Mouse (Mus musculus) heart, adult 8-10 months (tissue): ENCODE measurements around the gene Sdsl. TPM values are rescaled to one million over a fixed set of nuclear protein-coding genes. Genes with fewer than 3 reads are reported as not detected.

Experiments
- DNase-seq: peaks from one replicate; pipeline ENCODE4 v3.0.0; 2022; ENCODE audit warnings: low spot score
- total RNA-seq, 4 experiments: library from RNA; stranded (reverse); gene quantifications; 2 replicates each; pipeline ENCODE4 v1.2.4; 2022

Sdsl gene
- total RNA-seq, 4 experiments from 2014 or later: 8.6 to 11.4 (median 9.5) TPM

GRCm38 (mm10) chr5:120429692-120430091 lies 42.9 kb downstream of the Sdsl start:
- DNase-seq: no peak

GRCm38 (mm10) chr5:120428990-120429389 lies 43.6 kb downstream of the Sdsl start:
- DNase-seq: no peak

GRCm38 (mm10) chr5:120428189-120428838 lies 44.3 kb downstream of the Sdsl start:
- no peak for DNase-seq

GRCm38 (mm10) chr5:120427451-120427938 lies 45.1 kb downstream of the Sdsl start:
- DNase-seq: no peak

- no peak for DNase-seq
Measured at GRCm38 (mm10) chr5:120426572-120426971, 46.0 kb downstream of the Sdsl start.

- DNase-seq: no peak
Measured at GRCm38 (mm10) chr5:120425711-120426110, 46.9 kb downstream of the Sdsl start.

GRCm38 (mm10) chr5:120424657-120425056 lies 48.0 kb downstream of the Sdsl start:
- no peak for DNase-seq

GRCm38 (mm10) chr5:120424039-120424438 lies 48.6 kb downstream of the Sdsl start:
- peak; percentile 29 for DNase-seq

- DNase-seq: no peak
Measured at GRCm38 (mm10) chr5:120420106-120420505, 52.5 kb downstream of the Sdsl start.

- no peak for DNase-seq
Measured at GRCm38 (mm10) chr5:120413436-120413835, 59.2 kb downstream of the Sdsl start.

GRCm38 (mm10) chr5:120409385-120410378 lies 62.9 kb downstream of the Sdsl start:
- no peak for DNase-seq

- DNase-seq: no peak
Measured at GRCm38 (mm10) chr5:120408933-120409332, 63.7 kb downstream of the Sdsl start.

Other genes with a start within 250 kb of the Sdsl start
- not detected for gene Lhx5, start 41.1 kb downstream of the Sdsl start, total RNA-seq
- 1 to 10 TPM; 1.4 to 4.9 (median 1.7) TPM for gene Sds, start 3.7 kb upstream of the Sdsl start, total RNA-seq
- gene Plbd2, start 30.8 kb upstream of the Sdsl start, total RNA-seq: 10 to 100 TPM; 46.7 to 54.2 (median 49.5) TPM
- gene Slc8b1, start 38.4 kb upstream of the Sdsl start, total RNA-seq: 10 to 100 TPM in 2 of 4 experiments, 1 to 10 TPM in 2; 8.2 to 12.4 (median 10.0) TPM
- 10 to 100 TPM; 34.8 to 36.7 (median 36.3) TPM for gene Tpcn1, start 115.9 kb upstream of the Sdsl start, total RNA-seq
- under 1 TPM in 2 of 4 experiments, not detected in 2; 0.14 to 0.22 TPM for gene Iqcd, start 116.2 kb upstream of the Sdsl start, total RNA-seq
- 10 to 100 TPM; 14.3 to 17.9 (median 15.3) TPM for gene Rita1, start 139.8 kb upstream of the Sdsl start, total RNA-seq
- gene Ddx54, start 139.9 kb upstream of the Sdsl start, total RNA-seq: 10 to 100 TPM; 21.0 to 24.7 (median 23.0) TPM
- not detected for gene Cfap73, start 161.4 kb upstream of the Sdsl start, total RNA-seq
- under 1 TPM in 3 of 4 experiments, not detected in 1; 0.44 to 0.79 (median 0.46) TPM for gene Rasal1, start 176.0 kb upstream of the Sdsl start, total RNA-seq
- 1 to 10 TPM; 1.7 to 2.0 (median 1.9) TPM for gene Dtx1, start 239.1 kb upstream of the Sdsl start, total RNA-seq